Mouse (Mus musculus) MEL (cell line): ENCODE data around the gene Rnaset2a. TPM values are rescaled to one million over a fixed set of nuclear protein-coding genes. Genes with fewer than 3 reads are reported as not detected.
"Not testable (repeated sequence)": the region's sequence is repeated elsewhere in the genome, so short reads cannot be mapped to it uniquely, and the experiment has no call there.

Experiments used
- DNase-seq: peaks from one replicate; pipeline ENCODE4 v3.0.0; 2011; ENCODE audit warnings: low read depth, low spot score
- H3K27ac ChIP-seq: 2 replicates; pipeline ENCODE4 v1.5.1; 2012; ENCODE audit warnings: low read depth, mild to moderate bottlenecking, control low read depth, low read length, moderate library complexity; ENCODE audit not compliant: control insufficient read depth
- H3K27me3 ChIP-seq, 2 experiments: fragments of 150-350 bp in 1 of 2; sonication (generic) in 1 of 2; 2 replicates each; pipeline ENCODE4 v1.6.1; 2012; ENCODE audit warnings: low read length in 2 of 2, mild to moderate bottlenecking in 2 of 2, improper control_type of control experiment in 1 of 2, moderate library complexity in 1 of 2; ENCODE audit not compliant: insufficient read depth in 2 of 2, control insufficient read depth in 1 of 2
- H3K36me3 ChIP-seq, 2 experiments: 2 replicates each; pipeline ENCODE4 v1.6.1; 2012 to 2014; ENCODE audit warnings: low read length in 2 of 2, improper control_type of control experiment in 1 of 2, inconsistent platforms in 1 of 2, mild to moderate bottlenecking in 1 of 2; ENCODE audit not compliant: insufficient read depth in 2 of 2, control insufficient read depth in 1 of 2
- H3K4me1 ChIP-seq, 2 experiments: fragments of 150-350 bp in 1 of 2; sonication (generic) in 1 of 2; 2 replicates each; pipeline ENCODE4 v1.6.1; 2012; ENCODE audit warnings: low read length in 2 of 2, improper control_type of control experiment in 1 of 2, mild to moderate bottlenecking in 1 of 2; ENCODE audit not compliant: insufficient read depth in 2 of 2, control insufficient read depth in 1 of 2
- H3K4me3 ChIP-seq, 2 experiments: fragments of 150-350 bp in 1 of 2; sonication (generic) in 1 of 2; 2 replicates each; pipeline ENCODE4 v1.5.1; 2012; ENCODE audit warnings: low read depth in 2 of 2, low read length in 2 of 2, mild to moderate bottlenecking in 2 of 2, moderate library complexity in 2 of 2, control low read depth in 1 of 2, improper control_type of control experiment in 1 of 2; ENCODE audit not compliant: control insufficient read depth in 1 of 2, insufficient read depth in 1 of 2
- H3K79me2 ChIP-seq: 2 replicates; pipeline ENCODE4 v1.6.1; 2012; ENCODE audit warnings: mild to moderate bottlenecking, low read length, moderate library complexity; ENCODE audit not compliant: control insufficient read depth, poor library complexity, insufficient read depth
- H3K9ac ChIP-seq: 2 replicates; pipeline ENCODE4 v1.6.1; 2012; ENCODE audit warnings: low read depth, mild to moderate bottlenecking, control low read depth, low read length, moderate library complexity; ENCODE audit not compliant: control insufficient read depth, poor library complexity, severe bottlenecking
- H3K9me3 ChIP-seq: fragments of 150-350 bp; sonication (generic); replicated peaks from 2 replicates; pipeline ENCODE4 v1.6.1; 2012; ENCODE audit warnings: mild to moderate bottlenecking, low read length, improper control_type of control experiment, moderate library complexity; ENCODE audit not compliant: insufficient read depth
- CTCF ChIP-seq, 3 experiments: IDR thresholded peaks in 2 of 3; conservative IDR thresholded peaks in 1 of 3; 2 replicates each; pipeline ENCODE4 v1.5.1; 2011 to 2012; ENCODE audit warnings: low read length in 3 of 3, low read depth in 2 of 3, mild to moderate bottlenecking in 2 of 3, improper control_type of control experiment in 1 of 3, inconsistent platforms in 1 of 3, mixed read lengths in 1 of 3, moderate library complexity in 1 of 3; ENCODE audit not compliant: control insufficient read depth in 1 of 3, insufficient read depth in 1 of 3, poor library complexity in 1 of 3, severe bottlenecking in 1 of 3
- NELFE ChIP-seq: IDR thresholded peaks from 2 replicates; pipeline ENCODE4 v1.6.1; 2011; ENCODE audit warnings: low read depth, low read length, improper control_type of control experiment
- POLR2A ChIP-seq, 2 experiments: IDR thresholded peaks; 2 replicates each; pipeline ENCODE4 v1.6.1; 2011 to 2012; ENCODE audit warnings: low read length in 2 of 2, mild to moderate bottlenecking in 2 of 2, control low read depth in 1 of 2, improper control_type of control experiment in 1 of 2, low read depth in 1 of 2, moderate library complexity in 1 of 2; ENCODE audit not compliant: control insufficient read depth in 1 of 2, insufficient read depth in 1 of 2, poor library complexity in 1 of 2
- RAD21 ChIP-seq: IDR thresholded peaks from 2 replicates; pipeline ENCODE4 v1.6.1; 2011; ENCODE audit warnings: mild to moderate bottlenecking, low read depth, low read length, improper control_type of control experiment
- SIN3A ChIP-seq: IDR thresholded peaks from 2 replicates; pipeline ENCODE4 v1.6.1; 2012; ENCODE audit warnings: low read length, improper control_type of control experiment, inconsistent platforms
- SMC3 ChIP-seq: IDR thresholded peaks from 2 replicates; pipeline ENCODE4 v1.6.1; 2011; ENCODE audit warnings: low read depth, low read length, improper control_type of control experiment
- polyA plus RNA-seq, 2 experiments: library from polyadenylated mRNA; stranded (reverse) in 1 of 2; unstranded in 1 of 2; fragments of >175 nt in 1 of 2; fragments of >200 nt in 1 of 2; gene quantifications; 2 replicates each; pipeline versions ENCODE4 v1.2.1 to v1.2.4; 2012; ENCODE audit warnings: low replicate concordance in 2 of 2, low read depth in 1 of 2; ENCODE audit not compliant: insufficient read length in 2 of 2, insufficient read depth in 1 of 2, missing spikeins in 1 of 2
- total RNA-seq: library from RNA; depleted of rRNA; stranded (reverse); fragments of 300-350 nt; gene quantifications from 2 replicates; pipeline ENCODE4 v1.2.3, GENCODE M21; 2012

Gene Rnaset2a
- total and polyA plus RNA-seq, 3 experiments: 11.6 to 49.3 TPM; not detected in 1

DNA sequence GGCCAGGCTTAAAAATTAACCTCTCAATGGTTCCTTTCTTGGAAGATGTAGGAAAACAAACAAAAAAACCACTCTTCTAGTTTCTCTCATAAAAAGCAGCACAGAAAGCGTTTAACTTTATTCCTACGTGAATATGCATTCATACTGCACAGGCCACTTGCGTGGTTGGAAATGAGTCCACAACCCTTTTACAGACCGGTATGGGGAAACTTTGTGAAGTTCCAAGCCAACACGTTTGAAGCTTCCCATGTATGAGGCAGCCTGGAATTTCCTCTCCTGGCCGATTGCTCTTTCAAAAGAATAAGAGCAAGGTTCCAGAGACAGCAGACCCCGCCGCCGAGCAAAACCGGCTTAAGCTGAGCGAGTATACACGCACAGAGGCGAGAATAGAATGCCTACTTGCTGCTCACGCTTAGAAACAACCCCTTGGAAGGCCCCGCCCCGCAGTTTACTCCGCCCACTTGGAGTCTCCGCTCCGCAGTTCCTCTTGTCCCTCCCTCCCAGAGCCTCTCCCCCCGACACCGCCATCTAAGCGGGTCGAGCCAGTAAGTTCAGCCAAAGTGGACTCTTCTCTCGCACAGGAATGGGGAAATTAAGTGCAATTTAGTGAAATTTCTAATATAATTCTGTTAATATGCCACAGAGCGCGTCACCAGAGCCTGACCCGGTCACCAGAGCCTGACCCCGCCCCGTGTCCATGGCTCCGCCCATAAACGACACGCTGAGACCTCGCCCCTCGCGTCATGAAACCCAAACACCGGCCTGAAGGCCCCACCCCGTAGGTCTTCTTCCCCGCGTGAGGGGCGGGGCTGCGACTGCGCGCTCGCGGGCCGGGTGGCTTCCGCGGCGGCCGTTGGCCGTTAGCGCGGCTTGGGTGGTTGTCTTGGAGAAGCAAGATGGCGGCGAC lies 17.1 kb upstream of the Rnaset2a start, which contains the start of gene Fgfr1op:
Gene Fgfr1op, plus strand, starts transcription at position 801 of the 907 bp plus-strand sequence.
- H3K27me3 ChIP-seq, H3K4me1 ChIP-seq, H3K9me3 ChIP-seq: not testable (repeated sequence)
- peak; percentile 59 for DNase-seq
- peaks cover 13% of the 10 kb centered on the region for H3K79me2 ChIP-seq
- peak within 1 kb of the TSS; percentile 75 to 94 for H3K4me3 ChIP-seq
- H3K9ac ChIP-seq: peak within 1 kb of the TSS; percentile 89
- peak within 1 kb of the TSS; percentile 71 for H3K27ac ChIP-seq
- H3K36me3 ChIP-seq: peaks cover 0 to 12% of the 10 kb centered on the region in 2 experiments
- TF ChIP-seq NELFE (peak; percentile 40; the same call in 1 of the 2 replicates), SIN3A (peak; percentile 26; the same call in 1 of the 2 replicates), POLR2A (IDR thresholded peaks at IDR 0.05; ENCODE audit: control insufficient read depth in 1 of 2, insufficient read depth in 1 of 2, low read depth in 1 of 2, low read length in 2 of 2, poor library complexity in 1 of 2) (peak; percentile 57 to 64; a peak in 3 of 4 replicates)

DNA sequence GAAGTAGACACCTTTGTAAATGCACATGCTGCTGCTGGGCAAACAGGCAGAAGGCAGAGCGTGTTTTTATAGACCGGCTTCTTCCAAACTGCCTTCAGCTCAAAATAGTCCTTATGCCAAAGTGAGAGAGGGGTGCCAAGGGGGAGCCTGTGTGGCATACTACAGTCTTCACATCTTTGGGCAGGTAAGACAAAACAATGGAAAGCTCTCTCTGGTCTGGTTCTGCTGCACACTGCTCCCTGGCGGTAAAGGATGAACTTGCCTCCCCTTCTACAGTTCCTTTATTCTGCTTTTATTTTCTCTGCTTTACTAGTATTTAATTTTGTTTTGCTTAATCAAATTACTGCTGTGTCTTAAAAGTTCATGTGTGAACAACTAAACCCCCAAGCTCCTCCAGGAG lies 13.1 kb upstream of the Rnaset2a start:
- not testable (repeated sequence) for H3K36me3 ChIP-seq, H3K79me2 ChIP-seq, H3K4me1 ChIP-seq, H3K4me3 ChIP-seq, H3K9ac ChIP-seq, H3K27me3 ChIP-seq, H3K27ac ChIP-seq, H3K9me3 ChIP-seq
- peak; percentile 32 for DNase-seq
- TF ChIP-seq CTCF (IDR thresholded peaks at IDR 0.05 in 2 of 3, conservative IDR thresholded peaks at IDR 0.05 in 1 of 3; ENCODE audit: control insufficient read depth in 1 of 3, insufficient read depth in 1 of 3, low read depth in 2 of 3, low read length in 3 of 3, poor library complexity in 1 of 3, severe bottlenecking in 1 of 3) (peak; percentile 24 to 42 (median 37); a peak in 5 of 6 replicates), SMC3 (peak; percentile 59), RAD21 (peak; percentile 9)

DNA sequence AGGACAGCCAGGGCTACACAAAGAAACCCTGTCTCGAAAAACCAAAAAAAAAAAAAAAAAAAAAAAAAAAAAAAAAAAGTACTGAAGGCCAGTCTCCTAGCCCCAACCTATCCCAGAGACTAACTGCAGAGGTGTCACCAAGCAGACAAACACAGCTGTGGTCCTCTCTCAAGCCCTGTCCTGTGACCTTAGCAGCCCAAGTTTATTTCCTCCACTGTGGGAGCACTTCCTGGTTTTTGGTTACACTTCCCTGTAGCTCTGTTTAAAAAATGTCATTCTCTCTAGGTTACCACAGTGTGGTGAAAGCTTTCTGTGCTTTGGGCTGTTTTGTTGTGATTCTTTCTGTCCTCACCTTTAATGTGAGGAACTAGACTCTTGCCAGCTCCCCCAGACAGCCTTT lies 10.7 kb upstream of the Rnaset2a start:
- not testable (repeated sequence) for DNase-seq, H3K4me1 ChIP-seq, H3K36me3 ChIP-seq, H3K9me3 ChIP-seq, H3K27me3 ChIP-seq, H3K4me3 ChIP-seq, H3K9ac ChIP-seq, H3K79me2 ChIP-seq, H3K27ac ChIP-seq

DNA sequence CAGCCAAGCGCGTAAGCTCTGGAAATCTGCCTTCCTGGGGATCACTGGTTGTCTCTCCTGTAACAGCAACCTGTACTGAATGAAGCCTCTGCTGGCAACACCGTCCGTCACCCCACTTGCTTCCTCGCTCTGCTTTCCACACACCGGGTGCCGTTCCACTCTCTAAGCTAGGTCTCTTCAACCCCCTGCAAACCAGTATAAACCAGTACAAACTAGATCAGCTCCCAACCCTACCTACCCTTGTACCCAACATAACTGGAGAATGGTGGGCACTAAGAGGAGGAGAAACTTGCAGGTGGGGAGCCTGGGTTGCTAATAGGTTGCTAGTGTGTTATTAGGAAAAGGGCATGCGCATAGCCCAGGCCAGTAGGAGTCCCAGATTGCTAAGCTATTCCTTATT lies 8.1 kb upstream of the Rnaset2a start:
- DNase-seq, H3K4me1 ChIP-seq: not testable (repeated sequence)

DNA sequence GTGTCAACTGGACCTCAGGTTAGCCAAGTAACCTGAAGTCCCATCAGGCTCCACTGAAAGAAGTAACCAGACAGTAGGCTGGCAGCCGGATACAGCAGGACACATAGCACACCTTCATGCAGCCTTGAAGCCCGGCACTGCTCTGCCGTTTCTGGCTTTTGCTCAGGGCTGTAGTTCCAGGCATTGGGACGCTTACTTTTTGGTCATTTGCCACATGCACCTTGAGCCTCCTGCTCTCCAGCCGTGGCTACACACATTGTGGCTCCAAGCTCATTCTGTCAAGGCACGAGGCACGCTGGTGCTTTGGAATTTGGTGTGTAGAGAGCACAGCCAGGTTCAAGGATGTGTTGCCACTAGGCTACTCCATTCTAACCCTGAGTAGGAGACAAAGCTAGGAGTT lies 7.1 kb upstream of the Rnaset2a start:
- H3K79me2 ChIP-seq, H3K4me1 ChIP-seq, H3K4me3 ChIP-seq, H3K27me3 ChIP-seq, H3K9me3 ChIP-seq, H3K27ac ChIP-seq, DNase-seq, H3K9ac ChIP-seq, H3K36me3 ChIP-seq: not testable (repeated sequence)

More for the DNA sequence above, 8.1 kb upstream of the Rnaset2a start:
- not testable (repeated sequence) for H3K9me3 ChIP-seq, H3K27ac ChIP-seq, H3K9ac ChIP-seq, H3K4me3 ChIP-seq, H3K79me2 ChIP-seq, H3K27me3 ChIP-seq, H3K36me3 ChIP-seq

DNA sequence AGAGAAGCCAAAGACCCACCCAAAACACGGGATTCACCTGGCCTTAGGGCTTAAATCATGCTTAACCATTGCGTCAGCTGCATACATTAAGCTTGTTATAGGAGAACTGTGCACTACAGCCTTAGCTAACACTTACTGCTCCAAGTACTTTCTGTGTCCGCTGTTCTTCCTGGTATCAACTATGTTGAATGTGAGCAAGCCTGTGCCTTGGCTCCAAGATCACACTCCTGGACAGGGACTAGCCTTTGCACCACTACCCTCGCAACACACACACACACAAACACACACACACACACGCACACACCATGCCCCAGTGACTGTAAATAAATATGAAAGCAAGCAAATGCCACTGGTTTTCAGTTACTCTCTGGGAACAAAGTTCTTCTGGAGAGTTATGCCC lies 966 bp downstream of the Rnaset2a start:
- H3K36me3 ChIP-seq, H3K79me2 ChIP-seq, H3K9me3 ChIP-seq, H3K27ac ChIP-seq, H3K4me1 ChIP-seq, H3K27me3 ChIP-seq: not testable (repeated sequence)
- peak; percentile 60 for DNase-seq
- Histone ChIP-seq H3K4me3 (peak overlapping the region; percentile 70 to 96), H3K9ac (peak overlapping the region; percentile 72)
